Mouse (Mus musculus): ENCODE results near the gene Rpp25l.
"Not testable (repeated sequence)": the region's sequence is repeated elsewhere in the genome, so short reads cannot be mapped to it uniquely, and the experiment has no call there.

- TF ChIP-seq CTCF (IDR thresholded peaks at IDR 0.05; ENCODE audit: low read depth); EP300 (optimal IDR thresholded peaks at IDR 0.05): not testable (repeated sequence)
These were observed 16.9 kb downstream of the Rpp25l start for GRCm38 (mm10) chr4:41696452-41696851.
